Mouse (Mus musculus): ENCODE results near the gene Atp13a2. TPM values are rescaled to one million over a fixed set of nuclear protein-coding genes. Genes with fewer than 3 reads are reported as not detected.
A peak's percentile ranks its signal among the peaks of the same experiment; 100 is the strongest.

The Atp13a2 gene
- total RNA-seq, 2 experiments from 2014 or later = 206 to 215 TPM

DNA sequence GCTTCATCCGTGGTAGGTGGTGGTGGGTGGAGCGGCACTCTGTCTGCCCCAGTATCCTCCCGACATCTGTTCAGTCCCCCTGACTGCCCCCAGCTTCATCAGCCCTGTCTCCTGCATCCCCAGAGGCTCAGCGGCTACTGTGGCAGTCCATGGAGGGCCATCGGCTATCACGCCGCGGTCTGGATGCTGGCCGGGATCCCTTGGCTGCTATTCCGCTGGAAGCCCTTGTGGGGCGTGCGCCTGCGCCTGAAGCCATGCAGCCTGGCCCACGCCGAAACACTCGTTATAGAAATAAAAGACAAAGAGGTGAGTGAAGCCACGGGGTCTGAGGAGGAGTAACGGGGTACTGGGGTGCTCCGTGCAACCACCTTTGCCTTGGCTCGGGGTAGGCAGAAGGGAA is 5.5 kb downstream of the Atp13a2 start:
- no peak for DNase-seq (ENCODE audit: low spot score in 2 of 2)

DNA sequence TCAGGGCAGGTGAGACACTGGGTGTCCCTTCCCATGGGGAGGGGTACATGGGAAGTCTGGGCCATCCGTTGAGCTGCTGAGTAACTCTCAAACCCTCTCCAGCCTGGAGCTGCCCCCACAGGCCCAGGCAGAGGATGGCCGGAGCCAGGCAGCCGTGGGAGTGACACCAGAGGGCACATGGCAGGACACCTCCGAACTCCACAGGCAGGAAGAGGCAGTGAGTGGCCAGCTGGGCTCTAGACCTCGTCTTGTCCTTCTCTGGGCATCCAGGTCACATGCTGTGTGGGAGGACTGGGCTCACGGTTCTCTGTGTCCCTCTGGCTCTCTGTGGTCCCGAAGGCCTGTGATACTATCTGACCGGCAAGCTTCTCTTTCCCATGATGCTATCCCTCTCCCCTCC is 7.2 kb downstream of the Atp13a2 start:
- DNase-seq (ENCODE audit: low spot score in 2 of 2) = no peak

DNA sequence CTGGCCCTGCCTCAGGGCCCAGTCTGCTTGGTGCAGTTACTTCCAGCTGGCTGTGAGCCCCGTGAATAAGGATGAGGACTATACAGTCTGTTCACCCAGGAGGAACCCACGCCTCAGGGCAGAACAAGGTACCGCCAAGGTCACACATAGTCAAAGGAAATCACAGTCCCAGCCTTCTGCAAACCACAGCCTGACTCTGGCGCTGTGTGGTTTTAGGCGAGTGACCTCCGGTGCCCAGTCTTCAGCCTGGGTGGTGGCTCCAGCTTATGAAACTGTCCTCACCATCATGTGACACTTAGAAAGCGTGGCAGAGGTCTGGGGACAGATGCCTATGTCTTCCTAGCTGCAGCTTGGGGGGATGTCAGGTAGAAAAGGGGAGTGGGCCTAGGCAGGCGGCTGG is 9.1 kb downstream of the Atp13a2 start:
- DNase-seq (ENCODE audit: low spot score in 2 of 2) = no peak

DNA sequence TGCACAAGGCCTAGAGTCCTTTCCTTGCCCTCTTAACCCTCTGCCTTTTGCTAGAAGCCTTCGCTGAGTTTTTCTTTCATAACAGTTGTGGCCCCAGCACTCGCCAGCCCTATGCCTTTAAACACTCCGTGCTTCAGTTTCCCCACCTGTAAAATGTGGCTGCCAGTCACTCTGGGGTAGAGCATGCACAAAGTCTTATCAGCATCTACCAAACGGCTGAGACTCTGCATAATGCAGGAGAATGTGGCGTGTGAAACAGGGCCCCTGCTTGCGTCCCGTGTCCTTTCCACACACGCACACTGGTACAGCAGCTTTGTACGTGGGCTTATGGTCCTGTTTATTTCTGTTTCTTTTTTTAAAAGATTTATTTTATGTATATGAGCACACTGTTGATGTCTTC is 10.1 kb downstream of the Atp13a2 start:
- DNase-seq (ENCODE audit: low spot score in 2 of 2) = no peak

DNA sequence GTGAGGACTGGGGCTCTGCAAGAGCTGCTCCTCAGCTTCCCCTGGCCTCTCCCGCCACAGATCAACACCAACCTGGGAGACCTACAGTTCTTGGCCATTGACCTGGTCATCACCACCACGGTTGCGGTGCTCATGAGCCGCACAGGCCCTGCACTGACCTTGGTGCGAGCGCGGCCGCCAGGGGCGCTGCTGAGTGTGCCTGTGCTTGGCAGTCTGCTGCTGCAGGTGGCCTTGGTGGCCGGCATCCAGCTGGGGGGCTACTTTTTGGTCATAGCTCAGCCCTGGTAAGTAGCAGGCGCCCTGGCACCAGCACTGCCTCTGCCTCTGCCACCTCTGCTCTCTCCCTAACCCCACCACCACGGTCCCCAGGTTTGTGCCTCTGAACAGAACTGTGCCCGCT is 19.3 kb downstream of the Atp13a2 start:
- DNase-seq (ENCODE audit: low spot score in 2 of 2) = no peak

DNA sequence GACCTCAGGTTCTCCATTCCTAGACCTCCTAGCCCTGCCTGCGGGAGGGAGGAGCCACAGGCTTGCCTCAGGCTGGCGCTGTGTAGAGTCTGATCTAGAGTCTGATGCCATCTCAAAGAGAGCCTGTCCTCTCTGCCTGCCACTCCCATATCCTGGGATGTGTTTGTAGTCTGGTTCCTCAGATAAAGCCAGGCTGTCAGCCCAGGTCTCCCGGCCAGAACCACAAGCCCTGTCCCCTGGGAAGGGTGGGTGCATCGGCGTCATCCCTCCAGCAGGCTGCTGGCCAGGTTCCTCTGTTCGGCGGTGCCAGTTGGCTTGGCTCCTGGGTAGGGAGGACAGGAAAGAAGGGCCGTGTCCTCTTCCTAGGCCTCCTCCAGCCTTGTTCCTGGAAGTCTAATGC is 21.4 kb downstream of the Atp13a2 start:
- no peak for DNase-seq (ENCODE audit: low spot score in 2 of 2)

DNA sequence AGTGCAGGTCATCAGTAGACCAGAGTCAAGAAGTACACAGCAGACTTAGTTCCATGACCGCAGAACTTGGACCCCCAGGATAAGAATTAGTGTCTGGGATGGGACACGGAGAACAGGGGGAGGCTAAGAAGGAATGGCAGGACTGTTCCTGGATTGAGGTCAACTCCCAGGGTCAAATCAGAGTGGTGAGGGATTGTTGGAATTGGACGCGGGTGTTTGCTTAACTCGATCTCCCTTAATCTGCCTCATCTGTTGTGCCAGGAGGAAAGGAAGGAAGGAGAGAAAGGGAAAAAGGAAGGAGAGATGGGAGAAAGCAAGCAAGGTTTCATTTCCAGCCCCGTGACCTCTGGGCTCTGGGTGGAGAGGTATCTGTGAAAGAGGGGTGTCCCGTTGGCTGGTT is 23.4 kb downstream of the Atp13a2 start, which contains the start of gene Mfap2:
TSS of gene Mfap2 (plus strand) at position 301 of the 400 bp plus-strand sequence.
- no peak for DNase-seq (ENCODE audit: low spot score in 2 of 2)

DNA sequence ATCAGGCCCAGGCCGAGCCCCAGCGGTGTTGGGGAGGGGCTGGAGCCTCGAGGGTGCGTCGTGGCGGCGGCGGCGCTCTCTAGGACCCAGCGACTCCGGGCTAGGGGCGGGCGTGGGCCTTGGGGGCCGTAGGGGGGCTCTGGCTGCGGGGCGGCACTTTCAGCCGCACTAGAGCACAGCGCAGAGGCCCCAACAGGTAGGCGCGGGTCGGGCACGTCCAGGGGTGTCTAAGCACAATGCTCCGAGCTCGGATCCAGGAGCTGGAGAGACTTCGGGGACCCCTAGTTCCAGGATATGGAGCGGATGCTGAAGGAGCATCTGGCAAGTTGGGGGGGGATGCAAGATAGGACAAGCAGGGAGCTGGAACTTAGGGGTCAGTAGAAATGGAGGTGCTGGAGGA is 23.9 kb downstream of the Atp13a2 start:
- no peak for DNase-seq (ENCODE audit: low spot score in 2 of 2)

DNA sequence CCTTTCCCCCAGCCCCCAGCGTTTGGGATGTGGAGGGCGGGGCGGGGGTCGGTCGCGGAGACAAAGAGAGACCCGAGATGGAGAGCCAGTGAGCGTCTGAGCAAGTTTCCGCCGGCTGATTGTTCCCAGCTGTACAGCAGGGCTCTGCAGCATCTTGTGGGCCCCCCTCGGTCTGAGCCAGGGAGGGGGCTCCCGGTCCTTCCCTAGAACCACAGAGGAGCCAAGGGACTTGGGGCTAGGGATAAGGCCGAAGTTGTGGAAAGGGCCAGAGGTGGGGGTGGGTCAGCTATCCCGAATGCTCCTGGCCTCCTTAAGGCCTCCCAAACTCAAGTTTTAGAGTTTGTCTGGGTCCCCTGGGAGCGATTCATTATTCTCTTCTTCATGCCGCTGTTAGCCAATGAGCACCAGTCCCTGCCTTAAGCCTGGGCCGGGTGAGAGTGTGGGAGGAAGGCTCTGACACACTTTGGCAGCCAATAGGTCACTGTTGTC is 24.3 kb downstream of the Atp13a2 start:
- no peak for DNase-seq (ENCODE audit: low spot score in 2 of 2)

DNA sequence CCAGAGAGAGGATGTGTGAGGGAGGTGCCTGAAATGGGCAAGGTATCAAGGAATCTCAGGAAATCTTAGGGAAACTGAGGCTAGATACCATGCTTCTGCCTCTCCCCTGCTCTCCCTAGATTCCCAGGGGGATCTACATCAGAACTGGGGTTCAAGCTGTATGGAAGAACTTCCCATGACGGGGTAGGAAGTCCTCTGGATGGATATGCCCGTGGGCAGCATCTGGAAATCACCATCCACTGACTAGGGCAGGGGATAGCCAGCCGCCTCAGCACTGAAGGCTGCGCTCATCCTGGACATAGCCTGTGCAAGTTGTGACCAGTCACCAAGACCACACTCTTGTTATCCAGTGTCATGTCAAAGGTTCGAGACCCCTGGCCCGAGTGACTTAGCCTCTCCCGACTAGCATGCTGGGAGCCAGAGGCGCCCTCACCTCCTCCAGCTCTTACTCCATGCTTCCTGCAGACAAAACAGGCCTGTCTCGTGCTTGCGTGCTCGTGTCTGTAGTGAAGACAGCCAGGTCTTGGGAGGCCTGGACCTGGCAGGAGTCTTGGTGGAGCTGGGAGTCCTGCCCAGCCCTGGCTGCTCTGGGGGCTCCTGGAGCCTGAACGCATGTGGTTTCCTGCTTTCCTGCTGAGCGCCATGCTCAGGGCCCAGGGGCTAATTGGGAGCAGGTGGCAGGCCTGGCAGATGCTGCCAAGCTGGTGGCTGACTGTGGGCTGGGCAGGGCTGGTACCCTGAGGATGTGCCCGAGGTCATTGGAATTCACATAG is 25.1 kb downstream of the Atp13a2 start:
- DNase-seq (ENCODE audit: low spot score in 2 of 2) = peak; percentile 43 to 45

DNA sequence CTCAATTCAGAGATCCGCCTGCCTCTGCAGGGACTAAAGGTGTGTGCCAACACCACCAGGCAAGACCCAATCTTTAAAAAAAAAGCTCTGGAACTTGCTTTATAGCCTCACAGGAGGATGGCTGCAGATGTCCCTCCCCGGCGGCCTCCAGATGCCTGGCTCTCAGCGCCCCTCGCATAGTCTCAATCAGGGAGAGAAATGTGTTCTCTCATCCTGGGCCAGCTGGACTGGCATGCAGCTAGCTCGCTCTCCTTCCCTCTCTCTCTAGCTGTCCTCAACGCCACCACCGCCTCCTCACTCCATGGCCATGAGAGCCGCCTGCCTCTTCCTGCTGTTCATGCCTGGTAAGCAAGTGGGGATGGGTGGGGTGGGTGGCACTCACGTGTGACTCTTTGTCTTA is 25.9 kb downstream of the Atp13a2 start:
- peak in 1 of 2 experiments; percentile 32 for DNase-seq (ENCODE audit: low spot score in 2 of 2)

DNA sequence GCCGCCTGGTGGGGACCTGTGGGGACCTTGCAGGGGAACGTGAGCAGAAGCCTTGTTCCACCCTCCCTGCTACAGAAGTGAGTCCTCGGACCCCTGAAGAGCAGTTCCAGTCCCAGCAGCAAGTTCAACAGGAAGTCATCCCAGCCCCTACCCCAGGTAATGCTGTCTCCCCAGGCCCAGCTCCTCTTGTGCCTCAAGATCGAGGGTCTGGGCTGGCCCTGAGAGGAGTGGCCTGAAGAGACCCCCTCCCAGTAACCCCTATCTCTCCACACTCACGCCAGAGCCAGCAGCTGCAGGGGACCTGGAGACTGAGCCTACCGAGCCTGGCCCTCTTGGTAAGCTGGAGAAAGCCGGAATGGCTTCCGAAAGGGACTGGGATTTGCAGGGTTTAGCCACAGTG is 27.4 kb downstream of the Atp13a2 start:
- DNase-seq (ENCODE audit: low spot score in 2 of 2) = no peak

DNA sequence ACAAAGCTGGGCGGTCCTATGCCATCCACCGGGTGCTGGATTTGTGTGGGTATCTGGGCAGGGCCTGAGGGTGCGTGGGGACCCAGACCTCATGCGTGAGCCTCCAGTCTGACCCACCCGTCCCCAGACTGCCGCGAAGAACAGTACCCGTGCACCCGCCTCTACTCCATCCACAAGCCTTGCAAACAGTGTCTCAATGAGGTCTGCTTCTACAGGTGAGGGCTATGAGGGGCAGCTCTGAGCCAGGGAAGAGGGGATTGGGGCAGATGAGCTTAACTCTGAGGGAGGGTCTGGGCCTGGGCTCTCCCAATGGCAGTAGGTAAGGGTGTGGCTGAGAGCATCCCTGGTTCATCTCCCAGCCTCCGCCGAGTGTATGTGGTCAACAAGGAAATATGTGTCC is 28.2 kb downstream of the Atp13a2 start:
- no peak for DNase-seq (ENCODE audit: low spot score in 2 of 2)

DNA sequence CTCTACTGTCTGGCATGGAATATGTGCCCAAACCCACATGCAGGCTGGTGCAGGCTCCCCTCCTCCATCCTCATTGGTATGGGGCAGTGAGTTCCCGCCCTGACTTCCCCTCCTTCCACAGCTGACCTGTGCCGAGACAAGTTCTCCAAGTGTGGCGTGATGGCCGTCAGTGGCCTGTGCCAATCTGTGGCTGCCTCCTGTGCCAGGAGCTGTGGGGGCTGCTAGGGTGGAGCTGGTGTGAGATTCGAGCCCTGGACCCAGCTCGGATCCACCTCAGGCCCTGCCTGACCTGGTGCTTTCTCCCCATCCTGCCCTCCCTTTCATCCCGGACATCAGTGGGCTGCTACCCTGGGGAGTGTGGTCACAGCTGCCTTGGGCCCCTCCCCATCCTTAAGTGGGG is 28.7 kb downstream of the Atp13a2 start:
- DNase-seq (ENCODE audit: low spot score in 2 of 2) = no peak

DNA sequence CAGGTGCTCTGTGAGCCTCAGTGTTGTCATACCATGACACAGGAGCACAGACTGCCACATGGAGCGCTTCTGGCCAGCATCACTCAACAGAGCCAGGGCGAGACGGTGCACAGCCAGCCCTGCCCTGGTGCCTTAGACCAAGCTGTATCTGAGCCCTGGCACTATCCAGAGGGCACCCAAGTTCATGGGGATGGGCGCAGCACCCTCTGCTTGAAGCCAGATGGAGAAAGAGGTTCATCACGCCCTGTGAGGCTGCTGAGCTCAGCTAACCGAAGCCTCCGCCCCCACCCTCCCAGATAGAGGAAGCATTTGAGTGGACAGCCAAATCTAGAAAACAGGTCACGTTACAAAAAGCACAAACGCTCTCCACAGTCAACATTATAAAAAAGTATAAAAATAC is 29.6 kb downstream of the Atp13a2 start:
- DNase-seq (ENCODE audit: low spot score in 2 of 2) = no peak

DNA sequence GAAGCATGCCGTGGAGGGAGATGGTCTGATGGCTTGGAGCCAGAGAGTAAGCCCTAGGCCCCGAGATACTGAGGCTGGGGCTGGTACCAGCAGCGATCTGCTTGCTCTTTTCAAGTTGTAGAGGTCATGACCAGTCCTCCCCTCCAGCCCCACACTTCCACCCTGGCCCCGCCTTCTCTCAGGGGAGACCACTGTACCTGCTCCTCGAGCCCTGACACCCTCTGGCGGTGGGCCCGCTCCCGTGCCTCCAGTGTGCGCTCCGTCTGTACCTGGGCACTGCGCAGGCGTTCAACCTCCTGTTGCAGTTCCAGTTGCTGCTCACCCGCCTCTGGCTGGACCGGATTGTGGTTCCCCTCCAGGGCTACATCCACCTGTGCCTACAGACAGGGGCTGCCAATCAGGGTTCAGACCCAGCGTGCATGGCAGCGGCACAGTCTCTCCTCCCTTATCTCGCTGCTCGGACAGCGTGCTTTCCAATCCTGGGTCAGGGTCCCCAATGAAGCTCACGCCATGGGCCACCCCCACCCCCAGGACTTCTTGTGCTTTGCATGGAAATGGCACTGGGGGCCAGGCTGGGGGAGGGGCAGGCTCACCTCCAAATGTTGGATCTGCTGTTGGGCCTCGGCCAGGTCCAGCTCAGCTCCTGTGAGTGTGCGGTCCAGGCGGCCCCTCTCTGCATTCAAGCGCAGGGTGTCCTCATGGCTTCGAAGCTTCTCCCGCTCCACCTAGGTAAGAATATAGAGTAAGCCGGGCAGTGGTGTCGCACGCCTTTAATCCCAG is 31.2 kb downstream of the Atp13a2 start:
- no peak for DNase-seq (ENCODE audit: low spot score in 2 of 2)

DNA sequence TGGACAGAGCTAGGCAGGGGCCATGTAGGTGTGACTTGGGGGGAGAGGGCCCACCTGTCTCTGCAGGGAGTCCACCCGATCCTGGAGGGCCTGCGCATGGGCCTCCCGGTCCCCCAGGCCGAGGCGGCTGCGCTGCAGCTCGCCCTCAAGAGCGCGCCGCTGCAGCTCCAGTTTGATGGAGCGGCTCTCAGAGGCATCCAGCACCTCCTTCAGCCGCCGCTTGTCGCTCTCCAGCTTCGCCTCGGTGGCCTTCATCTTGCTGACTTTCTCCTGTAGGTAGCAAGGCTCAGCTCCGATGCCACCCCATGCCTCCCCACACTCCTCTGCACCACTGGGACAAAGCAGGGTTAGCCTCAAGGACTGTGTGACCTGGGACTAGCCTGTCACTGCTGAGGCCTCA is 33.5 kb downstream of the Atp13a2 start:
- DNase-seq (ENCODE audit: low spot score in 2 of 2) = no peak

DNA sequence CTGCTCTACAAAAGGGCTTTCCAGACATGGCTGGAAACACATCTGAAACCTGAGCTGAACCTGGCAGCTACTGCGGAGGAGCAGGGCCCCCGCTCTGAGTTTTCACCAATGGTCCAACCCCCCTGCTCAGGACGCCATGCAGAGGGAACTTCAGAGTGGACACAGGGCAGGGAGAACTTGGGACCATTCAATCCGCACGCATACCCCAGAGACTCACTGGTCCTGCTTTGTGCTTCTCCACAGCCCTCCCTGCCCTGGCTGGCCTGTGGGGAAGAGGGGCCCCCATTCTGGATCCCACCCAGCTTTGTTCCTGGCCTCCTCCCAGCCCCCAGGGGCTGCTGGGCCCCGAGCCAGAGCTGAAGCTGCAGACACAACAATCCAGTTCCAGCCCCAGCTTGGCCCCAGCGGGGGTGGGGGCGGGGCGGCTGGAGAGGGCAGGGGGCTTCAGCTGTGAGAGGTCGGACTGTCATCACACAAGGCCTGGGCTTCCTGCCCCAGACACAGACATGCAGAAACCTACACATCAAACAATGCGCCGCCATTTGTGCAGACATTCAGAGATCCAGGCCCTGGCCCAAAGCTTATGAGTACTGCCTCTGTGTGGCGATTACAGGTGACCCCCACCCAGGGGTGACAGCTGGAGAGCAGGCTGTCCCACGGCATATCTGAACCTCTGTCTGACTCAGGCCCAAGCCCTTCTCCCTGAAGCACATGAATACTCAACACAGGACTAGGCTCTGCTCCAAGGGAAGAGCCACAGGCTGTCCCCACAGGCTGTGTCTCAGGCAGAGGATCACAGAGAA is 34.3 kb downstream of the Atp13a2 start:
- DNase-seq (ENCODE audit: low spot score in 2 of 2) = peak; percentile 63

DNA sequence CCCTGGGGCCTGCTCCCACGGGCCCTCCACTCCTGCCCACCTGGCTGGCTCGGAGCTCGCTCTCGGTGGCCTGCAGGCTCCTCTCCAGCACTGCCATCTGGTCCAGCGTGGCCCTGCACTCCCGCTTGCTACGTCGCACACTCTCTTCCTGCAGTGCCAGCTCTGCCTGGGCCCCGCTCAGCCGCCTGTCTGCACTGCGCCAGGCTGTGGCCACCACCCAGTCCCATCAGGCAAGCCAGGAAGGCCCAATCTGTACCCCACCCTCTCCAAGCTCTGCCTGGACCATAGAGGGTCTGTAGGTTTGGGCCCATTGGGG is 34.9 kb downstream of the Atp13a2 start:
- no peak for DNase-seq (ENCODE audit: low spot score in 2 of 2)

DNA sequence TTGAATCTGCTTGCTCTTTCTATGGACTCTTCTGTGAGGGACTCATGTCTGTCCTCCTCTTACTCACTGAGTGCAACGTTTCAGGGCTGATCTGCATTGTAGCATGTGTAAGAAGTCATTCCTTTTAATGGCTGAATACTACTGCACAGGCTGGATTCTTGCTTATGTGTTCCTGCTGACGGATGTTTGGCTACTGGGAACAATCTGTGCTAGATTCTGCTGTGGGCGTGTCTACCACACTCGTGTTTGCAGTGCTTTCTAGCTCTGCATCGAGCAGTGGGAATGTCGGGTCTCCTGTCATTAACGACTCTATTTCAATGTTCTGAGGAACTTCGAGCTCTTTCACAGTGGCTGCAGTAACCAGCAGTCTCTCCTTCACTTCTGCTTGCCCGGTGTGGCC is 37.4 kb downstream of the Atp13a2 start:
- peak in 1 of 2 experiments; percentile 54 for DNase-seq (ENCODE audit: low spot score in 2 of 2)

DNA sequence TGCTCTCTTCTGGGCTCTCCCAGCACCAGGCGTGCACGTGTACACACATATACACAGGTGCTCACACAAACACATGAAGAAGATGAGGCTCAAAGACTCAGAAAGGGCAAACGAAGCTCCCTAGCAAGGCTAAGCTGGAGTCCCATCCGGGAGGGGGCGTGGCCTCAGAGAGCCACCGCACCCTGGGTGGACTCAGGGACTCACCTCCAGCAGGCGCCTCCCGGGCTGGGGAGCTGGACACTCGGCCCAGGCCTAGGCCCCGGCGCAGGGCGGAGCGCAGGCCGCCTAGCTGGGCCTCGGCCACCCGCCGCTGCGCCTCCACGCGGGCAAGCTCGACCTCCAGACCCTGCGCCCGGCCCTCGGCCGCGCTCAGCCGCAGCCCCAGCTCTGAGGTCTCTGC is 38.3 kb downstream of the Atp13a2 start:
- no peak for DNase-seq (ENCODE audit: low spot score in 2 of 2)

Data from layer of hippocampus, postnatal 14 days (tissue).